Mouse (Mus musculus): ENCODE data around the gene Eif4e2.

- TF ChIP-seq CTCF (IDR thresholded peaks at IDR 0.05; ENCODE audit: borderline replicate concordance, insufficient read depth, low read length) (no peak), POLR2A (IDR thresholded peaks at IDR 0.05; ENCODE audit: low read depth, low read length) (no peak)
Measured at GRCm38 (mm10) chr1:87272462-87272861, 58.7 kb downstream of the Eif4e2 start.

Measured in embryonic fibroblast, embryonic 13.5 days (primary cell).